Mouse (Mus musculus) hindbrain, embryonic 13.5 days (tissue): ENCODE data around the gene Aldh3b1. TPM values are rescaled to one million over a fixed set of nuclear protein-coding genes. Genes with fewer than 3 reads are reported as not detected.

Source experiments
- ATAC-seq: fragments of 200-750 bp; cut with Nextera tagmentation; 2 replicates; pipeline ENCODE4 v1.8.0; 2017; ENCODE audit warnings: moderate TSS enrichment; ENCODE audit not compliant: low FRiP score
- H3K27ac ChIP-seq: fragments of 300-500 bp; sonication (generic); 2 replicates; pipeline ENCODE4 v1.5.1; 2015; ENCODE audit warnings: inconsistent platforms, mild to moderate bottlenecking, moderate library complexity
- H3K27me3 ChIP-seq: fragments of 300-500 bp; sonication (generic); 2 replicates; pipeline ENCODE4 v1.6.1; 2015; ENCODE audit warnings: mild to moderate bottlenecking, inconsistent platforms
- H3K36me3 ChIP-seq: fragments of 300-500 bp; sonication (generic); 2 replicates; pipeline ENCODE4 v1.6.1; 2015; ENCODE audit warnings: mild to moderate bottlenecking, inconsistent platforms
- H3K4me1 ChIP-seq: fragments of 300-500 bp; sonication (generic); replicated peaks from 2 replicates; pipeline ENCODE4 v1.6.1; 2015; ENCODE audit warnings: inconsistent platforms
- H3K4me2 ChIP-seq: fragments of 300-500 bp; sonication (generic); 2 replicates; pipeline ENCODE4 v1.6.1; 2015; ENCODE audit warnings: inconsistent platforms, mild to moderate bottlenecking, moderate library complexity
- H3K4me3 ChIP-seq: fragments of 300-500 bp; sonication (generic); 2 replicates; pipeline ENCODE4 v1.5.1; 2015; ENCODE audit warnings: mild to moderate bottlenecking, inconsistent platforms
- H3K9ac ChIP-seq: fragments of 300-500 bp; sonication (generic); 2 replicates; pipeline ENCODE4 v1.6.1; 2015; ENCODE audit warnings: mild to moderate bottlenecking, inconsistent platforms
- H3K9me3 ChIP-seq: fragments of 300-500 bp; sonication (generic); 2 replicates; pipeline ENCODE4 v1.6.1; 2016; ENCODE audit warnings: inconsistent platforms
- WGBS: fragments of 180-500 bp; shearing (Covaris S2); methylation state at CpG from one replicate; pipeline ENCODE4 v1.1.7; 2015; 5-methylcytosine and 5-hydroxymethylcytosine counted together
- polyA plus RNA-seq: library from polyadenylated mRNA; unstranded; fragments of >200 nt; fragmentation: Nextera tagmentation; extraction: Ambion mirVana; gene quantifications from 2 replicates; pipeline ENCODE4 v1.2.1, GENCODE M21; 2015

Gene Aldh3b1
- polyA plus RNA-seq, 1 experiment from 2014 or later, result 2.1 TPM

GRCm38 (mm10) chr19:3890181-3890580 is 39.4 kb downstream of the Aldh3b1 start:
- H3K27ac ChIP-seq, result no peak overlapping the region
- H3K36me3 ChIP-seq, result peaks cover 91% of the 10 kb centered on the region
- H3K9me3 ChIP-seq, result no peaks in the 10 kb centered on the region
- ATAC-seq, result no peak
- 89% methylated on average over 8 of the region's 8 CpGs for WGBS
- no peak overlapping the region for H3K4me3 ChIP-seq
- no peak overlapping the region for H3K4me2 ChIP-seq
- no peak overlapping the region for H3K9ac ChIP-seq
- H3K4me1 ChIP-seq, result peaks cover 5% of the 10 kb centered on the region
- no peaks in the 10 kb centered on the region for H3K27me3 ChIP-seq

GRCm38 (mm10) chr19:3889096-3889495 is 40.5 kb downstream of the Aldh3b1 start:
- Histone ChIP-seq H3K36me3 (peaks cover 89% of the 10 kb centered on the region), H3K4me1 (no peaks in the 10 kb centered on the region)
- WGBS, result 92% methylated on average over 5 of the region's 5 CpGs

GRCm38 (mm10) chr19:3884325-3884990 is 45.1 kb downstream of the Aldh3b1 start:
- Histone ChIP-seq H3K36me3 (peaks cover 50% of the 10 kb centered on the region), H3K9ac (no peak overlapping the region), H3K4me2 (no peak overlapping the region), H3K27me3 (no peaks in the 10 kb centered on the region), H3K4me3 (no peak overlapping the region), H3K27ac (no peak overlapping the region), H3K9me3 (no peaks in the 10 kb centered on the region), H3K4me1 (no peaks in the 10 kb centered on the region)
- no peak for ATAC-seq
- WGBS, result 88% methylated on average over 6 of the region's 6 CpGs

More at GRCm38 (mm10) chr19:3889096-3889495, 40.5 kb downstream of the Aldh3b1 start:
- H3K27ac ChIP-seq, result no peak overlapping the region
- no peak for ATAC-seq
- no peaks in the 10 kb centered on the region for H3K27me3 ChIP-seq
- H3K9me3 ChIP-seq, result no peaks in the 10 kb centered on the region
- no peak overlapping the region for H3K4me2 ChIP-seq
- no peak overlapping the region for H3K9ac ChIP-seq
- no peak overlapping the region for H3K4me3 ChIP-seq

- no peak overlapping the region for H3K9ac ChIP-seq
- 87% methylated on average over 4 of the region's 4 CpGs for WGBS
- no peak for ATAC-seq
Observed at GRCm38 (mm10) chr19:3882214-3882613, 47.4 kb downstream of the Aldh3b1 start.

GRCm38 (mm10) chr19:3880054-3880848 is 49.4 kb downstream of the Aldh3b1 start:
- Histone ChIP-seq H3K9me3 (no peaks in the 10 kb centered on the region), H3K4me2 (no peak overlapping the region), H3K9ac (no peak overlapping the region), H3K27me3 (no peaks in the 10 kb centered on the region), H3K36me3 (peaks cover 26% of the 10 kb centered on the region), H3K27ac (no peak overlapping the region), H3K4me1 (no peaks in the 10 kb centered on the region), H3K4me3 (no peak overlapping the region)
- no peak for ATAC-seq
- WGBS, result 92% methylated on average over 6 of the region's 6 CpGs

More at GRCm38 (mm10) chr19:3882214-3882613, 47.4 kb downstream of the Aldh3b1 start:
- H3K27ac ChIP-seq, result no peak overlapping the region
- no peak overlapping the region for H3K4me3 ChIP-seq
- no peaks in the 10 kb centered on the region for H3K27me3 ChIP-seq
- no peak overlapping the region for H3K4me2 ChIP-seq
- no peaks in the 10 kb centered on the region for H3K4me1 ChIP-seq
- peaks cover 38% of the 10 kb centered on the region for H3K36me3 ChIP-seq
- H3K9me3 ChIP-seq, result no peaks in the 10 kb centered on the region

- 91% methylated on average over 7 of the region's 7 CpGs for whole genome bisulfite sequencing
- Histone ChIP-seq H3K9ac (no peak overlapping the region), H3K27ac (no peak overlapping the region), H3K4me3 (no peak overlapping the region), H3K9me3 (no peaks in the 10 kb centered on the region), H3K4me1 (0 out of 2 replicates have a peak, but pooled peaks cover 8% of the 10 kb centered on the region), H3K36me3 (peaks cover 12% of the 10 kb centered on the region), H3K4me2 (no peak overlapping the region), H3K27me3 (no peaks in the 10 kb centered on the region)
- ATAC-seq, result no peak
Observed at GRCm38 (mm10) chr19:3875045-3875444, 54.6 kb downstream of the Aldh3b1 start.

- Histone ChIP-seq H3K27ac (no peak overlapping the region), H3K4me2 (no peak overlapping the region), H3K36me3 (peaks cover 9% of the 10 kb centered on the region), H3K27me3 (no peaks in the 10 kb centered on the region), H3K4me1 (0 out of 2 replicates have a peak, but pooled peaks cover 8% of the 10 kb centered on the region), H3K9me3 (no peaks in the 10 kb centered on the region), H3K9ac (no peak overlapping the region), H3K4me3 (no peak overlapping the region)
- 59% methylated on average over 4 of the region's 4 CpGs for WGBS
- no peak for ATAC-seq
Observed at GRCm38 (mm10) chr19:3872373-3872772, 57.2 kb downstream of the Aldh3b1 start.

- ATAC-seq, result no peak
- no peak overlapping the region for H3K4me3 ChIP-seq
- no peak overlapping the region for H3K4me2 ChIP-seq
- H3K4me1 ChIP-seq, result 0 out of 2 replicates have a peak, but pooled peaks cover 8% of the 10 kb centered on the region
- peaks cover 13% of the 10 kb centered on the region for H3K36me3 ChIP-seq
- no peak overlapping the region for H3K9ac ChIP-seq
- H3K27ac ChIP-seq, result no peak overlapping the region
- no peaks in the 10 kb centered on the region for H3K27me3 ChIP-seq
- H3K9me3 ChIP-seq, result no peaks in the 10 kb centered on the region
Observed at GRCm38 (mm10) chr19:3871468-3871867, 58.1 kb downstream of the Aldh3b1 start.

- no peaks in the 10 kb centered on the region for H3K9me3 ChIP-seq
- no peak overlapping the region for H3K27ac ChIP-seq
- H3K36me3 ChIP-seq, result peaks cover 18% of the 10 kb centered on the region
- no peak overlapping the region for H3K9ac ChIP-seq
- H3K27me3 ChIP-seq, result no peaks in the 10 kb centered on the region
- H3K4me1 ChIP-seq, result 0 out of 2 replicates have a peak, but pooled peaks cover 8% of the 10 kb centered on the region
- H3K4me2 ChIP-seq, result no peak overlapping the region
- 94% methylated on average over 1 of the region's 1 CpGs for WGBS
- no peak overlapping the region for H3K4me3 ChIP-seq
- ATAC-seq, result no peak
Observed at GRCm38 (mm10) chr19:3868290-3868689, 61.3 kb downstream of the Aldh3b1 start.

GRCm38 (mm10) chr19:3864960-3865359 is 64.6 kb downstream of the Aldh3b1 start:
- Histone ChIP-seq H3K27ac (no peak overlapping the region), H3K4me1 (no peaks in the 10 kb centered on the region), H3K9ac (no peak overlapping the region), H3K36me3 (peaks cover 18% of the 10 kb centered on the region), H3K9me3 (no peaks in the 10 kb centered on the region), H3K27me3 (no peaks in the 10 kb centered on the region), H3K4me2 (no peak overlapping the region), H3K4me3 (no peak overlapping the region)
- WGBS, result 83% methylated on average over 2 of the region's 2 CpGs
- ATAC-seq, result no peak
